Mouse (Mus musculus): ENCODE results near the gene Csrnp3. TPM values are rescaled to one million over a fixed set of nuclear protein-coding genes. Genes with fewer than 3 reads are reported as not detected.

Csrnp3 gene
- polyA plus RNA-seq, 1 experiment, result 0.02 TPM

GRCm38 (mm10) chr2:66024837-66025236 is 179.3 kb downstream of the Csrnp3 start:
- H3K4me1 ChIP-seq (ENCODE audit: control insufficient read depth, insufficient read depth, low read length), result no peaks in the 10 kb centered on the region
- no peak overlapping the region for H3K4me3 ChIP-seq (replicated peaks; ENCODE audit: extremely low read depth, low read depth, low read length)
- no peak for TF ChIP-seq CTCF (IDR thresholded peaks at IDR 0.05; ENCODE audit: insufficient read depth, low read length)
- TF ChIP-seq POLR2A (IDR thresholded peaks at IDR 0.05; ENCODE audit: borderline replicate concordance, extremely low read depth, low read depth, low read length), result no peak
- DNase-seq, result no peak
- 72% methylated on average over 6 of the region's 6 CpGs for WGBS

- TF ChIP-seq CTCF (IDR thresholded peaks at IDR 0.05; ENCODE audit: insufficient read depth, low read length) (no peak), POLR2A (IDR thresholded peaks at IDR 0.05; ENCODE audit: borderline replicate concordance, extremely low read depth, low read depth, low read length) (no peak)
- WGBS, result 59% methylated on average over 5 of the region's 5 CpGs
- no peak for DNase-seq
- Histone ChIP-seq H3K4me1 (ENCODE audit: control insufficient read depth, insufficient read depth, low read length) (no peaks in the 10 kb centered on the region), H3K4me3 (replicated peaks; ENCODE audit: extremely low read depth, low read depth, low read length) (no peak overlapping the region)
Observed at GRCm38 (mm10) chr2:66028812-66029211, 183.2 kb downstream of the Csrnp3 start.

- TF ChIP-seq POLR2A (IDR thresholded peaks at IDR 0.05; ENCODE audit: borderline replicate concordance, extremely low read depth, low read depth, low read length) (no peak), CTCF (IDR thresholded peaks at IDR 0.05; ENCODE audit: insufficient read depth, low read length) (no peak)
- Histone ChIP-seq H3K4me3 (replicated peaks; ENCODE audit: extremely low read depth, low read depth, low read length) (no peak overlapping the region), H3K4me1 (ENCODE audit: control insufficient read depth, insufficient read depth, low read length) (no peaks in the 10 kb centered on the region)
- 61% methylated on average over 9 of the region's 9 CpGs for WGBS
- no peak for DNase-seq
Observed at GRCm38 (mm10) chr2:66034907-66035679, 189.5 kb downstream of the Csrnp3 start.

GRCm38 (mm10) chr2:66040611-66041010 is 195.0 kb downstream of the Csrnp3 start:
- H3K4me1 ChIP-seq (ENCODE audit: control insufficient read depth, insufficient read depth, low read length), result no peaks in the 10 kb centered on the region
- no peak for DNase-seq
- TF ChIP-seq POLR2A (IDR thresholded peaks at IDR 0.05; ENCODE audit: borderline replicate concordance, extremely low read depth, low read depth, low read length) (no peak), CTCF (IDR thresholded peaks at IDR 0.05; ENCODE audit: insufficient read depth, low read length) (no peak)
- no peak overlapping the region for H3K4me3 ChIP-seq (replicated peaks; ENCODE audit: extremely low read depth, low read depth, low read length)

GRCm38 (mm10) chr2:66041203-66041916 is 195.8 kb downstream of the Csrnp3 start:
- TF ChIP-seq CTCF (IDR thresholded peaks at IDR 0.05; ENCODE audit: insufficient read depth, low read length), result no peak
- no peak for TF ChIP-seq POLR2A (IDR thresholded peaks at IDR 0.05; ENCODE audit: borderline replicate concordance, extremely low read depth, low read depth, low read length)
- Histone ChIP-seq H3K4me1 (ENCODE audit: control insufficient read depth, insufficient read depth, low read length) (no peaks in the 10 kb centered on the region), H3K4me3 (replicated peaks; ENCODE audit: extremely low read depth, low read depth, low read length) (no peak overlapping the region)
- 92% methylated on average over 21 of the region's 21 CpGs for WGBS
- no peak for DNase-seq

GRCm38 (mm10) chr2:66041917-66042419 is 196.4 kb downstream of the Csrnp3 start:
- WGBS, result 71% methylated on average over 9 of the region's 9 CpGs
- DNase-seq, result no peak
- Histone ChIP-seq H3K4me3 (replicated peaks; ENCODE audit: extremely low read depth, low read depth, low read length) (no peak overlapping the region), H3K4me1 (ENCODE audit: control insufficient read depth, insufficient read depth, low read length) (no peaks in the 10 kb centered on the region)
- no peak for TF ChIP-seq CTCF (IDR thresholded peaks at IDR 0.05; ENCODE audit: insufficient read depth, low read length)

- DNase-seq, result no peak
- Histone ChIP-seq H3K4me1 (ENCODE audit: control insufficient read depth, insufficient read depth, low read length) (no peaks in the 10 kb centered on the region), H3K4me3 (replicated peaks; ENCODE audit: extremely low read depth, low read depth, low read length) (no peak overlapping the region)
- TF ChIP-seq CTCF (IDR thresholded peaks at IDR 0.05; ENCODE audit: insufficient read depth, low read length), result no peak
- TF ChIP-seq POLR2A (IDR thresholded peaks at IDR 0.05; ENCODE audit: borderline replicate concordance, extremely low read depth, low read depth, low read length), result no peak
- WGBS, result 67% methylated on average over 17 of the region's 17 CpGs
Observed at GRCm38 (mm10) chr2:66043441-66044404, 198.2 kb downstream of the Csrnp3 start.

GRCm38 (mm10) chr2:66044405-66045089 is 199.0 kb downstream of the Csrnp3 start:
- no peak overlapping the region for H3K4me3 ChIP-seq (replicated peaks; ENCODE audit: extremely low read depth, low read depth, low read length)
- H3K4me1 ChIP-seq (ENCODE audit: control insufficient read depth, insufficient read depth, low read length), result no peaks in the 10 kb centered on the region
- WGBS, result 85% methylated on average over 12 of the region's 12 CpGs
- TF ChIP-seq CTCF (IDR thresholded peaks at IDR 0.05; ENCODE audit: insufficient read depth, low read length) (no peak), POLR2A (IDR thresholded peaks at IDR 0.05; ENCODE audit: borderline replicate concordance, extremely low read depth, low read depth, low read length) (no peak)
- DNase-seq, result no peak
